ENCODE assay signal across 8 mouse cellular contexts in the genomic region with DNA sequence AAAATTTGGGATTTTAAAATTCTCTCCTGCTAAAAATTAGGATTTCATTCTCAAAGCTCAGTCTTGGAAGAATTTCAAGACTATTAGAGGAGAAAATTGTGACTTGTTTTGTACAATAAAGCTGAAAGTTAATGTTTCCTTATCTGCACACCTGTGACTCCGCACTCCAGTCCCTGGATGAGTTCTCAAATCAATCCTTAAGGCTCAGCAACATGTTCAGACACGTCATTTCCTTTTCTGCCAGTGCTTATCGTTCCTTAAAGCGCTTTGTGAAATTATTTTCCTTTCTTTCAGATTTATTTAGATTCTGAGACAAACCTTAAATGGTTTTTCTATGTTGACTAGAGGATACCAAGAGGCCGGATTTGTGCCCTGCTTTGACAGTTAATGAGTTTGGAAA. TPM values are rescaled to one million over a fixed set of nuclear protein-coding genes. Genes with fewer than 3 reads are reported as not detected.
DNase-seq lines count a peak whose midpoint lies in the region; ATAC-seq and TF ChIP-seq lines count a peak whose summit lies in the region.

No protein-coding gene starts in this region.

- in situ Hi-C loops in ES-E14 (cut with MboI; ENCODE audit: low sequenced_read_pairs in 2 of 2, unreplicated experiment in 2 of 2), result no loop called here

- no peaks in the 10 kb centered on the region for H3K27me3 ChIP-seq in heart, embryonic 13.5 days (replicated peaks)
- H3K27me3 ChIP-seq in hindbrain, embryonic 11.5 days (ENCODE audit: control insufficient read depth, insufficient read depth, low read length), result no peaks in the 10 kb centered on the region

- intact Hi-C loops in heart, postnatal 14 days (cut with DNase I), result loop anchor here (2.0 to 10.0 kb wide), 4 partner anchors 106 to 638 kb away; a partner anchor contains a TSS

- H3K79me2 ChIP-seq in macrophage (ENCODE audit: inconsistent target), result peaks cover 41% of the 10 kb centered on the region

- peak overlapping the region; percentile 73 for H3K9ac ChIP-seq in heart, embryonic 13.5 days
- no peak overlapping the region; the same call in 1 of the 2 replicates for H3K9ac ChIP-seq in ES-E14 (ENCODE audit: insufficient read depth, low read depth, low read length, poor library complexity, severe bottlenecking)
- peak overlapping the region; percentile 0; the same call in 1 of the 2 replicates for H3K9ac ChIP-seq in hindbrain, embryonic 11.5 days (ENCODE audit: low read depth, low read length)

- peak overlapping the region; percentile 89 for H3K4me3 ChIP-seq in heart, embryonic 13.5 days
- H3K4me3 ChIP-seq in ES-E14 (ENCODE audit: insufficient read depth in 1 of 2, low read depth in 1 of 2, low read length in 2 of 2, poor library complexity in 1 of 2, severe bottlenecking in 1 of 2) (peak overlapping the region; percentile 37 to 83), macrophage (ENCODE audit: inconsistent target) (peak overlapping the region; percentile 36)
- H3K4me3 ChIP-seq in hindbrain, embryonic 11.5 days (ENCODE audit: low read depth, low read length), result peak overlapping the region; percentile 85

- H3K4me2 ChIP-seq in heart, embryonic 13.5 days, result peak overlapping the region; percentile 99
- peak overlapping the region; percentile 86 for H3K4me2 ChIP-seq in hindbrain, embryonic 11.5 days (replicated peaks; ENCODE audit: low read depth, low read length)

- ATAC-seq in heart, embryonic 13.5 days (ENCODE audit: extremely low read depth, insufficient number of reproducible peaks, low FRiP score, low TSS enrichment), result no peak
- no peak for ATAC-seq in hindbrain, embryonic 11.5 days (ENCODE audit: low FRiP score)
- no peak for ATAC-seq in cerebellum, adult (ENCODE audit: insufficient number of reproducible peaks, low FRiP score, low TSS enrichment)

- H3K9me3 ChIP-seq in heart, embryonic 13.5 days, result no peaks in the 10 kb centered on the region
- no peaks in the 10 kb centered on the region for H3K9me3 ChIP-seq in ES-E14 (ENCODE audit: control insufficient read depth, insufficient read depth, low read depth, low read length)
- no peaks in the 10 kb centered on the region for H3K9me3 ChIP-seq in hindbrain, embryonic 11.5 days (ENCODE audit: control insufficient read depth, low read length)

- no peaks in the 10 kb centered on the region for H3K36me3 ChIP-seq in heart, embryonic 13.5 days
- H3K36me3 ChIP-seq in ES-E14 (ENCODE audit: control insufficient read depth, insufficient read depth, low read length, poor library complexity, severe bottlenecking) (no peaks in the 10 kb centered on the region), macrophage (ENCODE audit: inconsistent target) (no peaks in the 10 kb centered on the region)
- no peaks in the 10 kb centered on the region for H3K36me3 ChIP-seq in hindbrain, embryonic 11.5 days (ENCODE audit: control insufficient read depth, insufficient read depth, low read length)

- 35% methylated on average over 5 of the region's 5 CpGs for WGBS in heart, embryonic 13.5 days
- WGBS in hindbrain, embryonic 11.5 days, result 46% methylated on average over 5 of the region's 5 CpGs
- 27% methylated on average over 5 of the region's 5 CpGs for WGBS in macrophage (ENCODE audit: missing documents)

- peaks cover 31% of the 10 kb centered on the region for H3K4me1 ChIP-seq in heart, embryonic 13.5 days
- H3K4me1 ChIP-seq in ES-E14 (ENCODE audit: control insufficient read depth in 2 of 2, insufficient read depth in 2 of 2, low read length in 2 of 2, poor library complexity in 1 of 2), result peaks cover 5 to 6% of the 10 kb centered on the region in 2 experiments
- H3K4me1 ChIP-seq in hindbrain, embryonic 11.5 days (replicated peaks; ENCODE audit: control insufficient read depth, insufficient read depth, low read length), result peaks cover 5% of the 10 kb centered on the region

- DNase-seq in heart, postnatal 14 days, result no peak
- DNase-seq in ES-E14 (ENCODE audit: low read depth, low spot score), result no peak
- DNase-seq in hindbrain, embryonic 11.5 days (ENCODE audit: low spot score), result no peak
- DNase-seq in ovary, postnatal 36 days (ENCODE audit: low spot score), result no peak
- DNase-seq in adrenal gland, postnatal 25 days, result no peak

- H3K27ac ChIP-seq in heart, embryonic 13.5 days (replicated peaks), result no peak overlapping the region
- H3K27ac ChIP-seq in ES-E14 (ENCODE audit: insufficient read depth, low read depth, low read length, poor library complexity, severe bottlenecking) (no peak overlapping the region; the same call in 1 of the 2 replicates), macrophage (peak overlapping the region; percentile 25; the same call in 1 of the 2 replicates)
- H3K27ac ChIP-seq in hindbrain, embryonic 11.5 days (ENCODE audit: low read depth, low read length), result no peak overlapping the region

TF ChIP-seq in ES-E14, 5 proteins besides CTCF, POLR2A, EP300 and RAD21:
- TF ChIP-seq HCFC1 (IDR thresholded peaks at IDR 0.05; ENCODE audit: borderline replicate concordance, insufficient read depth, low read length) (no peak), ZNF384 (IDR thresholded peaks at IDR 0.05; ENCODE audit: low read depth, low read length) (no peak), ZC3H11A (IDR thresholded peaks at IDR 0.05; ENCODE audit: borderline replicate concordance, low read depth, low read length) (no peak), MAFK (IDR thresholded peaks at IDR 0.05; ENCODE audit: insufficient read depth, low read depth, low read length) (no peak), CHD2 (IDR thresholded peaks at IDR 0.05; ENCODE audit: low read depth, low read length) (no peak)

RNA-seq across cellular contexts. Expression of a gene that starts 0.5 kb away (rescaled TPM):
- 2.9 and 3.2 TPM in 2 replicates for polyA plus RNA-seq in heart, embryonic 13.5 days (2015; fragmentation: Nextera tagmentation; extraction: Ambion mirVana)
- 1 to 10 TPM; 4.9 to 5.2 TPM for total RNA-seq in heart, postnatal 14 days (2021)
- 9.9 and 10.3 TPM in 2 replicates for total RNA-seq in ES-E14 (2012; rRNA removed)
- 2.7 TPM in 2 replicates for polyA plus RNA-seq in hindbrain, embryonic 11.5 days (2014; fragmentation: Nextera tagmentation; extraction: Ambion mirVana)
- total RNA-seq in macrophage (2018; cell fraction: chromatin; rRNA removed), result 1 to 10 TPM; 1.2 to 9.5 (median 3.2) TPM
- total RNA-seq in macrophage (2018; cell fraction: cytosol; rRNA removed), result 1 to 10 TPM in 5 of 26 experiments, under 1 TPM in 21; 0.20 to 1.5 (median 0.70) TPM
- total RNA-seq in macrophage (2018; cell fraction: nucleus; rRNA removed), result 1 to 10 TPM in 24 of 26 experiments, under 1 TPM in 2; 0.68 to 9.3 (median 1.9) TPM
- 0.86 to 1.8 TPM (median 0.86 TPM) in 3 replicates for polyA plus RNA-seq in macrophage (2018)
- total RNA-seq in adrenal gland, postnatal 25 days (2021), result 6.9 and 8.1 TPM in 2 replicates

RNA-seq across cellular contexts. Expression of a gene that starts 9.9 kb away (rescaled TPM):
- polyA plus RNA-seq in heart, embryonic 13.5 days (2015; fragmentation: Nextera tagmentation; extraction: Ambion mirVana), result 5.8 and 5.9 TPM in 2 replicates
- 10 to 100 TPM; 10.6 to 11.9 TPM for total RNA-seq in heart, postnatal 14 days (2021)
- 0.40 and 0.48 TPM in 2 replicates for total RNA-seq in ES-E14 (2012; rRNA removed)
- polyA plus RNA-seq in hindbrain, embryonic 11.5 days (2014; fragmentation: Nextera tagmentation; extraction: Ambion mirVana), result 9.7 and 10.8 TPM in 2 replicates
- 1 to 10 TPM in 22 of 26 experiments, under 1 TPM in 4; 0.45 to 9.6 (median 2.7) TPM for total RNA-seq in macrophage (2018; cell fraction: chromatin; rRNA removed)
- 1 to 10 TPM in 25 of 26 experiments, under 1 TPM in 1; 0.86 to 4.1 (median 2.0) TPM for total RNA-seq in macrophage (2018; cell fraction: cytosol; rRNA removed)
- total RNA-seq in macrophage (2018; cell fraction: nucleus; rRNA removed), result 1 to 10 TPM in 17 of 26 experiments, under 1 TPM in 9; 0.29 to 3.6 (median 1.5) TPM
- 1.1 to 2.8 TPM (median 1.6 TPM) in 3 replicates for polyA plus RNA-seq in macrophage (2018)
- 15.5 and 20.0 TPM in 2 replicates for total RNA-seq in adrenal gland, postnatal 25 days (2021)

Comparison
In these comparisons a context has a peak if more than half of its experiments do, and no peak if none do; other contexts are left out.
1. H3K4me3 ChIP-seq: peak in every context shown above with its lines; median percentile 89 in heart, embryonic 13.5 days; 85 in hindbrain, embryonic 11.5 days; 60 in ES-E14; 36 in macrophage.